7 mouse cellular contexts compared by ENCODE assay signal in genomic region chr15:27467641-27468040, GRCm38 (mm10). TPM values are rescaled to one million over a fixed set of nuclear protein-coding genes. Genes with fewer than 3 reads are reported as not detected.
DNase-seq lines count a peak whose midpoint lies in the region; ATAC-seq and TF ChIP-seq lines count a peak whose summit lies in the region.

No protein-coding gene starts in this region.

- no peaks in the 10 kb centered on the region for H3K27me3 ChIP-seq in lung, postnatal 0 days (replicated peaks; ENCODE audit: insufficient read depth, low read length)
- H3K27me3 ChIP-seq in heart, embryonic 15.5 days: no peaks in the 10 kb centered on the region
- H3K27me3 ChIP-seq in liver, postnatal 0 days (ENCODE audit: insufficient read depth, low read length): peaks cover 3% of the 10 kb centered on the region; the same call in 1 of the 2 replicates

- no peaks in the 10 kb centered on the region for H3K4me1 ChIP-seq in lung, postnatal 0 days (ENCODE audit: insufficient read depth, low read depth, low read length)
- peaks cover 13% of the 10 kb centered on the region for H3K4me1 ChIP-seq in heart, embryonic 15.5 days (replicated peaks)
- H3K4me1 ChIP-seq in liver, postnatal 0 days (ENCODE audit: insufficient read depth): peaks cover 21% of the 10 kb centered on the region

- peak overlapping the region; percentile 68 for H3K4me3 ChIP-seq in lung, postnatal 0 days (ENCODE audit: low read depth, low read length)
- peak overlapping the region; percentile 94 for H3K4me3 ChIP-seq in heart, embryonic 15.5 days
- peak overlapping the region; percentile 86 for H3K4me3 ChIP-seq in liver, postnatal 0 days (ENCODE audit: low read depth, low read length)

- ATAC-seq in lung, postnatal 0 days: no peak
- no peak for ATAC-seq in heart, embryonic 15.5 days (replicated peaks; ENCODE audit: insufficient number of reproducible peaks, insufficient read depth, low FRiP score, low read depth)
- ATAC-seq in liver, postnatal 0 days: no peak

- no peak for TF ChIP-seq EP300 in lung, postnatal 0 days (IDR thresholded peaks at IDR 0.05)
- TF ChIP-seq EP300 in liver, postnatal 0 days (IDR thresholded peaks at IDR 0.05; ENCODE audit: low read depth): no peak

- H3K9ac ChIP-seq in lung, postnatal 0 days (replicated peaks; ENCODE audit: low read depth): no peak overlapping the region
- H3K9ac ChIP-seq in heart, embryonic 15.5 days: no peak overlapping the region
- H3K9ac ChIP-seq in liver, postnatal 0 days (replicated peaks): peak overlapping the region; percentile 79

- no peak for DNase-seq in lung, postnatal 0 days (ENCODE audit: low spot score)
- no peak for DNase-seq in lung, postnatal 4 days
- peak; percentile 67 for DNase-seq in cerebellum, adult 8-10 months
- DNase-seq in liver, postnatal 0 days: no peak
- DNase-seq in telencephalon, adult 2 months (ENCODE audit: low read depth, low spot score): peak; percentile 50
- no peak for DNase-seq in embryo, embryonic 11 days

- peak overlapping the region; percentile 91 for H3K4me2 ChIP-seq in lung, postnatal 0 days (replicated peaks; ENCODE audit: low read depth, low read length)
- H3K4me2 ChIP-seq in heart, embryonic 15.5 days: peak overlapping the region; percentile 95
- peak overlapping the region; percentile 92 for H3K4me2 ChIP-seq in liver, postnatal 0 days (ENCODE audit: low read depth, low read length)

- no peaks in the 10 kb centered on the region for H3K36me3 ChIP-seq in lung, postnatal 0 days (ENCODE audit: insufficient read depth, low read length)
- no peaks in the 10 kb centered on the region for H3K36me3 ChIP-seq in heart, embryonic 15.5 days
- H3K36me3 ChIP-seq in liver, postnatal 0 days (replicated peaks; ENCODE audit: insufficient read depth, low read length): peaks cover 2% of the 10 kb centered on the region; the same call in 1 of the 2 replicates

- no peak for TF ChIP-seq CTCF in lung, postnatal 0 days (IDR thresholded peaks at IDR 0.05)
- no peak for TF ChIP-seq CTCF in liver, postnatal 0 days (IDR thresholded peaks at IDR 0.05; ENCODE audit: low read depth)

- 24% methylated on average over 7 of the region's 7 CpGs for WGBS in lung, postnatal 0 days
- whole genome bisulfite sequencing in heart, embryonic 15.5 days: 17% methylated on average over 7 of the region's 7 CpGs
- WGBS in liver, postnatal 0 days (ENCODE audit: insufficient replicate concordance): 24% methylated on average over 7 of the region's 7 CpGs

- no peaks in the 10 kb centered on the region for H3K9me3 ChIP-seq in lung, postnatal 0 days (ENCODE audit: low read length)
- no peaks in the 10 kb centered on the region for H3K9me3 ChIP-seq in heart, embryonic 15.5 days (replicated peaks)
- no peaks in the 10 kb centered on the region for H3K9me3 ChIP-seq in liver, postnatal 0 days (ENCODE audit: low read length)

- no peak overlapping the region for H3K27ac ChIP-seq in lung, postnatal 0 days (ENCODE audit: low read length)
- no peak overlapping the region; the same call in 1 of the 2 replicates for H3K27ac ChIP-seq in heart, embryonic 15.5 days
- H3K27ac ChIP-seq in liver, postnatal 0 days (ENCODE audit: low read depth): no peak overlapping the region

RNA-seq across cellular contexts. Expression of gene Ank, which starts 1.2 kb away (rescaled TPM):
- polyA plus RNA-seq in lung, postnatal 0 days (2015; fragmentation: Nextera tagmentation; extraction: Ambion mirVana): 6.8 and 9.3 TPM in 2 replicates
- polyA plus RNA-seq in heart, embryonic 15.5 days (2015; fragmentation: Nextera tagmentation; extraction: Ambion mirVana): 10.2 and 10.8 TPM in 2 replicates
- 7.8 and 8.3 TPM in 2 replicates for polyA plus RNA-seq in liver, postnatal 0 days (2015; fragmentation: Nextera tagmentation; extraction: Ambion mirVana)

Comparison
In these comparisons a context has a peak if more than half of its experiments do, and no peak if none do; other contexts are left out.
1. DNase-seq: peak in cerebellum, adult 8-10 months (single experiment) and telencephalon, adult 2 months (single experiment); none in lung, postnatal 0 days (single experiment), lung, postnatal 4 days (0 of 2), liver, postnatal 0 days (single experiment) and embryo, embryonic 11 days (single experiment).
2. Peak in every context shown above with its lines, with median percentiles within 50 percentile points of each other: H3K4me2 ChIP-seq and H3K4me3 ChIP-seq.